Mouse (Mus musculus): ENCODE measurements around the gene Gm13691.
"Not testable (repeated sequence)": the region's sequence is repeated elsewhere in the genome, so short reads cannot be mapped to it uniquely, and the experiment has no call there.

The Gm13691 gene

GRCm38 (mm10) chr2:84035997-84036396 is 45.6 kb downstream of the Gm13691 start:
- DNase-seq (ENCODE audit: low spot score), result no peak

- DNase-seq (ENCODE audit: low spot score), result no peak
These were observed 47.0 kb downstream of the Gm13691 start for GRCm38 (mm10) chr2:84037304-84037703.

- not testable (repeated sequence) for DNase-seq (ENCODE audit: low spot score)
These were observed 47.6 kb downstream of the Gm13691 start for GRCm38 (mm10) chr2:84037943-84038342.

- DNase-seq (ENCODE audit: low spot score), result no peak
These were observed 48.9 kb downstream of the Gm13691 start for GRCm38 (mm10) chr2:84039277-84039676.

Data from ovary, postnatal 10 days (tissue).